Mouse (Mus musculus) adipose tissue, adult 10 weeks (tissue): ENCODE data around the gene Hoxd12. TPM values are rescaled to one million over a fixed set of nuclear protein-coding genes. Genes with fewer than 3 reads are reported as not detected.

ENCODE experiments used
- polyA plus RNA-seq: library from polyadenylated mRNA; stranded (reverse); fragments of 350-450 nt; fragmentation: Illumina TruSeq; extraction: RNeasy Lipid Tissue Mini Kit (QIAGEN cat#74804); gene quantifications from one replicate; pipeline ENCODE4 v1.2.3, GENCODE M21; 2014; ENCODE audit warnings: low read depth, low replicate concordance

The Hoxd12 gene
- not detected for polyA plus RNA-seq

DNA sequence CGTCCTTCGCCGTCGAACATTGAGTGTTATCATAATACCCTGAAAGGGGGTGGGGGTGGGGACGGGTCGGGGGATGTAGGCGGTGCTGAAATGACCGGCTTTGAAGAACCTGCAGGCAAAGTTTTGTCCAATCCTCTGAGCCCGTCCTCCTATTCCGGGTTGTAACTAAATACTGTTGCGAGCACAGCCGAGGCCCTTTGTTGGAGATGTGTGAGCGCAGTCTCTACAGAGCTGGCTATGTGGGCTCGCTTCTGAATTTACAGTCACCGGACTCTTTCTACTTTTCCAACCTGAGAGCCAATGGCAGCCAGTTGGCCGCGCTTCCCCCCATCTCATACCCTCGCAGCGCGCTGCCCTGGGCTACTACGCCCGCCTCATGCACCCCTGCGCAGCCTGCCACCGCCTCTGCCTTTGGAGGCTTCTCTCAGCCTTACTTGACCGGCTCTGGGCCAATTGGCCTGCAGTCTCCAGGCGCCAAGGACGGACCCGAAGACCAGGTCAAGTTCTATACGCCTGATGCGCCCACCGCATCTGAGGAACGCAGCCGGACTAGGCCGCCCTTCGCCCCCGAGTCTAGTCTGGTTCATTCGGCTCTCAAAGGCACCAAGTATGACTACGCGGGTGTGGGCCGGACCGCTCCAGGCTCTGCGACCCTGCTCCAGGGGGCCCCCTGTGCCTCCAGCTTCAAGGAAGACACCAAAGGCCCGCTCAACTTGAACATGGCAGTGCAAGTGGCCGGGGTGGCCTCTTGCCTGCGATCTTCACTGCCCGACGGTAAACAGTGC, at the start of gene Hoxd12:
Hoxd12 (plus strand) TSS at position 133 of the 785 bp plus-strand sequence.

DNA sequence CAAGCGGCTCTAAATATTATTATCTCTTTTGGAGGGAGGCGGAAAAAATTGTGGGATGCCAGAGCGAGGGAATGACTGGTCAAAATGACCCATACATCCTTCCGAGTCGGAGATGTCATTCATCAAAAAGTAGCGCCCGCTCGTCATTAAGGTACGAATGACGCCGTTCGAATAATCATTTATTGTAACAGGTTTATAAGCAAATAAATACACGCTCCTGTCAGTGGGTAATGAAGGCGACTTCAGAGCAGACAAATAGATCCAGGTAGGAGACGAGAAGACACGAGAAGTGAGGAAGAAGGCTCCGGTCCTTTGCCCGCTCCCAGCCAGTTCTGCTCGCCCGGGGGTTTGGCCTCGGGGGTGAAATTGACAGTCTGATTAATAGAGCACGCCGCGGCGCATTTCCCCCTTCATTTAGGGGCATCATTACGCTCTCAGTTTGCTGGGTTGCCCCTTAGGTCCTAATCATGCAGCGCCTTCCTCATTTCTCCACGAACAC, 15.3 kb upstream of the Hoxd12 start, which contains the start of gene Evx2:
Evx2 (minus strand) TSS at position 51 of the 499 bp plus-strand sequence.

DNA sequence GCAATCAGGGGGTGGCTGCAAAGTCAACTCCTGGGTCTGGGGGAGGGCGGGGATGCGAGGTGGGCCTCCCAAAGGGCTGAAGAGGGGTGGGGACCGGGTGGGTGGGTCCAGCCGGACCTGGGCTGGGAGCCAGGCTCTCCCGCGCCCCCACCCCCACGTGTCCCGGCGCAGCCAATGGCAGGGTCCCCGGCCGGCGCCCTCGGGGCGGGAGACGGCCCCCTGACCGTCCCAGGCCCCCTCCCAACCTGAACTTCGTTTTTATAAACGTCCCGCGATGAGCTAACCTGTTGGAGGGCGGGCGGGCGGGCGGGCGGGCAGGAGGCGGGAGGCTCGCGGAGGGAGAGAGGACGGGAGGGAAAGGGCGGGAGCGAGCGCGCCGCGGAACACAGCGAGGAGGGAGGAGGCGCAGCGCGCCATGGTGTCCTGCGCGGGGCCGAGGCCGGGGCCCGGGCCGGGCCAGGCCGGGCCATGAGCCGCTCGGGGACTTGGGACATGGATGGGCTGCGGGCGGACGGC, 6.9 kb upstream of the Hoxd12 start, which contains the start of gene Hoxd13:
Hoxd13 (plus strand) TSS at position 469 of the 516 bp plus-strand sequence.

DNA sequence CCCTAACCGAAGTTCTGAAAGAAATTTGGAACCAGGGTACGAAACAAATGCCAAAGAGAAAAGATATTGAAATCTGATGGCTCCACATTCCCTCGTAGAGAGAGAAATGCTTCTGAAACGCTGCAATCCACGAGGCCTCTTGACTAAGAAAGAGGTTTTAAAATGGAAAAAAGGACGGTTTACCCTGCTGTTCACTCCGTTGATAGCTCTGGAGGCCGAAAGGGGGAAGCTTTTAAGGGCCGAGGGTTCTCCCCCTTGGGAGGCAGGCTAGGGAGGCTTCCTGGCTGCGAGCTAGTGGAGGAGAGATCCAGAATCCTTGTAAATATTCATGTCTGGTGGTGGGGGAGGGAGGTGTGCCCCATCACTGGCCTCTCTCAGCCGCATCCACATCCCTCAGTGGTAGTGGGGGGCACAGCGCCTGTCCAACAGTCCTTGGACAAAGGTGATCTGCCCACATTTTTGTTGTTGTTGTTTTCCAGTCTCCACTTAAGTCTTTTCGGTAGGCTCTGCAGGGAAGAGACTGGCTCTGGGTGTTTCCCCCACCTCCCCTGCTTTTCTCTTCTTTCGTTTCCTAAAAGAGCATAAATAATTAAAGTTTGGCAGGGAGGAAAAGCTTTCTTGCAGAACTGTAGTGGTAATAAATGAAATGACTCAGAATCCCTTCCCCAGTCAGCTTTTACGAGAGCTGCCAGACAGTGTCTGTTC, 4.2 kb downstream of the Hoxd12 start, which contains the start of gene Hoxd11:
Hoxd11 (plus strand) TSS at position 667 of the 705 bp plus-strand sequence.

DNA sequence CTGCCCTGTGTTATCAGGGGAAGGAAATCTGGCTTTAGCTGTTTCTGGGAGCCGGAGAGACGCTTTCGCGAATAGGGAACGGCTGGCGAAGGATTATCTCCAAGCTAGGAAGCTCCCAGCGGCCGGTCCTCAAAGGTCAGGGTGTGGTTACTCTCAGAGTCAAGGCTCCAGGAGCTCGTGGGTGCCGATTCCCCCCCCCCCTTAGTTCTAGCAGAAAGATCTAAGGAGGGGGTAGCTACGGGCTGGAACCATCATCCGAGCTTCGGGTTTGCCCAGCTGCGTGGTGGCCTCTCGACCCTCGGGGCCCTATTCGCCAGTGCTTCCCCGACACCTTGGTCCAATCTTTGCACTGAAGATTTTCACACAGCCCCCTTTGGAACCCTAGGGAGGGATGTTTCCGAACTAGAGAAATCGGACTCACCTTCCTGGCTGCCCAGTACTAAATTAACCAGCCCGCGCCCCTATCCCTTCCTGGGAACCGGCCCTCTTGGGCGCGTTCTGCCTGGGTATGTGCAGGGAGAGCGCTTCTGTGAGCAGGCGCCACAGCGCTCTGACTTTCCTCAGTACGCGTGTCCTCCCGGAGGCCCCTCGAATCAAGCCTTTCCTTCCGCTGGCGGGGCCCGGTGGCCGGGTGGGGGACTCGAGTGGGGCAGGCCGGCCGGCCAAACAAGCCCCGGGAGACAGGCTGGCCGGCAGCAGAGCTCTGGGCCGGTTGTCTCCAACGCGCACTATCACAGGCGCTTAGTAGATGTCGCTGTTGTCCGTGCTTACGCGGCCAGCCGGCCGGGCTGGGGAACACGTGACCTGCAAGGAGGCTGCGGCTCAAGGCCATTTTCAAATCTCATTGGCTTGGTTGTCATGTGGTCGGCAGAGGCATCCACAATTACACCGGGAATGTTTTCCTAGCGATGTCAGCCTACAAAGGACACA, 16.5 kb downstream of the Hoxd12 start, which contains the start of gene Hoxd10:
Hoxd10 (plus strand) TSS at position 903 of the 930 bp plus-strand sequence.

DNA sequence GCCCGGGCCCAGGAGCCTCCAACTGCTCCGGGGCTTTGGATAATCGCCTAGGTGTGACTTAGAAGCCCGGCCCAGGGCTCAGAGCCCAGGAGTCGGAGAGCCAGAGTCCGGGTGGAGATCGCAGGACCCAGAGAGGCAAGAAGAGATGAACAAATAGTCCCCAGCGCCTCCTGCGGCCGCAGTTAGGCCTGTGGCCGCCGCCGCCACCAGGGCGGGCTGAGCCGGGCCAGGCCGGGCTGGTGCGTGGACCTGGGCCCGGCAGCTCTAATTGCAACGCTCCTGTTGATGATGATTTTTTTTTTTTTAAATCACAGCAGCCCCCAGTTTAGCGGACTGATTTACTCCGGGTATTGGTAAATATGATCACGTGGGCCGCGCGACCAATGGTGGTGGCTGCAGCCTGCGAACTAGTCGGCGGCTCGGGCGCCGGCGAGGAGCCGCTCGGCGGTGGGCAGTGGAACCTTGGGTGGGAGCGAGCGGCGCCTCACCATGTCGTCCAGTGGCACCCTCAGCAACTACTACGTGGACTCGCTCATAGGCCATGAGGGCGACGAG, 22.8 kb downstream of the Hoxd12 start, which contains the start of gene Hoxd9:
Hoxd9 (plus strand) TSS at position 161 of the 555 bp plus-strand sequence.

DNA sequence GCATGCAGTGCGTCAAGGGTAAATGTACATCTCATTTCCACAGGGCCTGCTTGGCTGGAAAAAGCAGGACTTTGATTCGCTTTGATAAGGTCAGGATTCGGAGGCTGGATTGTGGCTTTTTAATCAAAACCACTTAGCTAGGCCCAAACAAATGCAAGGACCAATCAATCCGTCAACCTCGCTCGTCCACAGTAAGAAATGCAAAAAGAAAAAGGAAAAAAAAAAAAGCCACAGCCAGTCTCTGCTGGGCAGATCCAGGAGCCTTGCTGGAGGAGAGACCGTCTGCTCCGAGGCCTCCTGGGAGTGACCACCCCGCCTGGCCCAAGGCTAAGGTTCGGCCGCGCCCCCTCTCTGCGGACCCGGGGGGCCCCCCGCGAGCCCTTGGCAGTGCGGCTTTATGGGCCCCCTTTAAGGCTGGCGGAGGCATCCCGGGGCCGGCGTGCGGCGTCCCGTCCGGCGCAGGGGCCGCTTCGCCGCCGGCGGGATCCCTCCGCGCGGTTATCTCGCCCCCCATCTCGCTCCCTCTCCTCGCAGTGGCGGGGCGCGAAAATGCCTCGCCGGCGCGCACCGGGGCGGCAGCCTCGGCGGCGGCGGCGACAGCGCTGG, 29.7 kb downstream of the Hoxd12 start, which contains the start of gene Hoxd8:
Hoxd8 (plus strand) TSS at position 223 of the 606 bp plus-strand sequence.

DNA sequence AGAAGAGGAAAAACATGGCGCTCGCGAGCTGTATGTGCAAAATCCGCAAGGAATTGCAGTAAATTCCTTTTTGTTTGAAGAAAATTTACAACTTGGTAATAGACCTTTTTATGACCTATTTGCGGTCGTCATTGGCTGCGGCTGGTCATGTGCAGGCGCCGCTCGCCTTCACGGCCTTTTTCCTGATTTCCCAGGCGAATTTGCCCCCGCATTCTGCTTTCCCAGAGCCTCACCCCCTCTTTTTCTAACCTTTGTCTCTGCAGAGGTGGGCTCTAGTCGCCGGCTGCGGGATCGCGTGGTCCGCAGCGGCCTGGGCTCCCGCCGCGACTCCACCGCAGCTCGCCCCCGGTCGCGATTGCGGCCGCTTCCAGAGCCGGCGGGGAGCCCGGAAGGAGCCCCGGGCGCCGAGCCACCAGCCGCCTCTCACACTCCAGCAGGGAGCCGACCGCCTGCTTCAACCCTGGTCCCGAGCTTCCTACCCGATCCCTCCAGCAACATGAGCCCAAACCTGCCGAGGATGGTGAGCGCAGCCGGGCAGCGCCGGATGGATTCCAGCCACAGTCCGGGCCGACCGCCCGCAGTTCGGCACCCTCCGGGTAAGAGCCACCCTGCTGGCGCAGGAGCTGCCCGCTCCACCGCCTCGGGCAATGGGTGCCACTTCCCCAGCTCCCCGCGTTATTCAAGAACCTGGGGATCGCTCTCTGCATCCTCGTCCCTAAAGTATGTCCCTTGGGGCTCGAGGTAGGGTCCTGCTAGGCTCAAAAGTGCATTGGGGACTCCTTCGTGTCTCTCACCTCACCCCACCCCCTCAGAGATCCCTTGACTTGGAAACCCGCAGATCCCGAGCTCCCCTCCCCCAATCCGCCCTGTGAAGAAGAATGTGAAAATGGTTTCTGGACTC, 37.2 kb downstream of the Hoxd12 start, which contains the start of the genes Hoxd3 and Hoxd4:
Hoxd3 (plus strand) TSS at position 207 of the 901 bp plus-strand sequence.
Hoxd4 (plus strand) TSS at position 209 of the 901 bp plus-strand sequence.

DNA sequence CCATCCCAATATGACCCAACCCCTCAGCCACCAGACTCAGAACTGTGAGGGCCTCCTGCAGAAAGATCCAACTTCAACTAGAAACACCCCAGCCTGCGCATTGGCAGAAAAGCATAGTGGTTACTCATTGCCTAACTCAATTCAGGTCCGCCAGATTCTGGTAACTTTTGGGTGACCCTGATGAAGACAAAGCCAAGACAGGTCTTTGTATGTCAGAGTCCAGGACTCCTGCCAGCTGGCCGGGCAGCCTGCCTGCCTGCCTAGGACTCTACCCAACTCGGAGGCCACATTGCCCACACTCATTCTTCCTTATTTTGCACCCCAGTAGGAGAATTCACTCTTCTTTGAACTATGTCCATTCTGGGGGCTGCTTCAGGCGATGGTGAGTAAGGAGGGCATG, 51.7 kb downstream of the Hoxd12 start, which contains the start of gene Gm28230:
Gm28230 (plus strand) TSS at position 178 of the 400 bp plus-strand sequence.

Other genes starting within 250 kb of the Hoxd12 start
- 14.4 TPM for gene Lnpk, start 95.6 kb upstream of the Hoxd12 start, polyA plus RNA-seq
- not detected for gene Evx2, start 15.5 kb upstream of the Hoxd12 start, polyA plus RNA-seq
- gene Hoxd13, start 6.7 kb upstream of the Hoxd12 start, polyA plus RNA-seq = not detected
- gene Hoxd11, start 4.5 kb downstream of the Hoxd12 start, polyA plus RNA-seq = not detected
- 1.1 TPM for gene Hoxd10, start 16.9 kb downstream of the Hoxd12 start, polyA plus RNA-seq
- 31.1 TPM for gene Hoxd9, start 22.7 kb downstream of the Hoxd12 start, polyA plus RNA-seq
- 99.7 TPM for gene Hoxd8, start 29.6 kb downstream of the Hoxd12 start, polyA plus RNA-seq
- gene Hoxd3, start 36.9 kb downstream of the Hoxd12 start, polyA plus RNA-seq = 25.9 TPM
- gene Hoxd4, start 36.9 kb downstream of the Hoxd12 start, polyA plus RNA-seq = 111 TPM
- 23.8 TPM for gene Gm28230, start 51.7 kb downstream of the Hoxd12 start, polyA plus RNA-seq
- gene Hoxd1, start 88.0 kb downstream of the Hoxd12 start, polyA plus RNA-seq = 0.32 TPM
- 48.5 TPM for gene Mtx2, start 150.8 kb downstream of the Hoxd12 start, polyA plus RNA-seq